Mouse (Mus musculus): ENCODE results near the gene Rlbp1.

Gene Rlbp1

DNA sequence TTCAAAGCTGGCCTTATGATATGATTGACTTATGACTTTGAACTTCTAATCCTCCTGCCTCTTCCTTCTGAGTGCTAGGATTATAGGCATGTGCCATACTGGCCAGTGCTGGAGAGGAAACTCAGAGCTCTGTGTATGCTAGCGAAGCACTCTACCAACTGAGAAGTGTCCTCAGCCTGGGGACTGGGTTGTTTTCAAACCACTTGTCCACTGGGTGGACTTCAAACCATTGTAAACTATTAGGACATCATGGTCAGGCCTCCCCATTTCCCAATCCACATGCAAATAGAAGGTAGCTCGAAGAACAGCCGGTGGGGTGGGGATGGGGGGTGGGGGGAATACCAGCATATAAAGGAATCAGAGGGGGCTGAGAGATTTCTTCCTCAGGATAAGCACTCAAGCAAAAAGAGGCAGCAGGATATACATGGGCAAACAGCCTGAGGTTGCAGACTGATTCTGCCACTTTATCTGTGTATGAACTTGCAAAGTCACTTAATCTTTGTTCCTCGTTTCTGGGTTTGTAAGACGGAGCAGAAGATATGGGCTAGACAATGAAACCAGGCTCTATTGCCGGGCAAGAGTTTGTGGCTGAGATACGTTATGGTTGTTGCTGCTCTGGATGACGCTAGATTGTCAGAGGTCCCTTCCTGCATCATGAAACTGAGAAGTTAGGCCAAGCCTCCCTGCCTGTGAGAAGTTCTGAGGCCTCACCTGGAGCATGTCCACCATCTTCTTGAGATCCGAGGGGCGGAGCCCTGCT lies 10.2 kb downstream of the Rlbp1 start:
- DNase-seq (ENCODE audit: low read depth, low spot score), result no peak

DNA sequence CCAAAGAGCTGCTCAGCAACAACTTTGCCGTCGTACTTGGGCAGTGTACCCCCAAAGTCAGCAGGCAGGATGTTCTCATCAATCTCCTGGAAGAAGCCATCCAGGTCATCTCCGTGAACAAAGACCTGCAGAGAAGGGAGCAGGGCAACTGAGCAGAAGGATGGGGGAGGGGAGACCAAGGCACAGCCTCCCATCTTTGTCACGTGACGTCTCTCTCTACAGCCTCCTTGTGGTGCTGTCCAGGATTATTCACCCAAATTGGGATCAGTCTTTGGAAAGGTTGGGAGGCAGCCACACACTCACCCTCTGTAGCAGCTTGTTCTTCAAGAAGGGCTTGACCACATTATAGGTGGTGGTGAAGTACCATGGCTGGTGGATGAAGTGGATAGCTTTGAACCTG lies 11.3 kb downstream of the Rlbp1 start:
- no peak for DNase-seq (ENCODE audit: low read depth, low spot score)

GRCm38 (mm10) chr7:79374017-79374416 lies 12.8 kb downstream of the Rlbp1 start:
- DNase-seq (ENCODE audit: low read depth, low spot score), result no peak

GRCm38 (mm10) chr7:79371321-79371879 lies 15.4 kb downstream of the Rlbp1 start:
- peak; percentile 75 for DNase-seq (ENCODE audit: low read depth, low spot score)

DNA sequence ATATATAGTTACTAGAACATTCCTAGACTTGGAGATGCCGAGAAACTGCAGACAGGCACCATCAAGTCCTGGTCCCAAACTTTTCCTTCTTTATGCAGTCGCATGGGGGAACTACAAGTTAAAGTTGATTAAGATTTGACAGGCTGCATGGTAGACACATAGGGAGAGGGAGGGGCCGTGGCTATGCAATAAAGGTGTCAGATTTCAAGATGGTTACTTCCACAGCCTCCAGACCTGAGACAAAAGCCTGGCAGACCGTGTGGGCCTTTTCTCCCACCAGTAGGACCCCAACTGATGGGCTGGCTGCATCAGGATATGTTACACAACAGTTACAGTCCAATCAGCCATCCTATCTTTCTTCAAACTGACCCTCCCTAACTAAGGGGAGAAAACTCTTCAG lies 17.4 kb downstream of the Rlbp1 start:
- DNase-seq (ENCODE audit: low read depth, low spot score), result no peak

GRCm38 (mm10) chr7:79368664-79369063 lies 18.2 kb downstream of the Rlbp1 start:
- DNase-seq (ENCODE audit: low read depth, low spot score), result no peak

- peak; percentile 78 for DNase-seq (ENCODE audit: low read depth, low spot score)
Observed at GRCm38 (mm10) chr7:79363370-79364043, 23.3 kb downstream of the Rlbp1 start.

DNA sequence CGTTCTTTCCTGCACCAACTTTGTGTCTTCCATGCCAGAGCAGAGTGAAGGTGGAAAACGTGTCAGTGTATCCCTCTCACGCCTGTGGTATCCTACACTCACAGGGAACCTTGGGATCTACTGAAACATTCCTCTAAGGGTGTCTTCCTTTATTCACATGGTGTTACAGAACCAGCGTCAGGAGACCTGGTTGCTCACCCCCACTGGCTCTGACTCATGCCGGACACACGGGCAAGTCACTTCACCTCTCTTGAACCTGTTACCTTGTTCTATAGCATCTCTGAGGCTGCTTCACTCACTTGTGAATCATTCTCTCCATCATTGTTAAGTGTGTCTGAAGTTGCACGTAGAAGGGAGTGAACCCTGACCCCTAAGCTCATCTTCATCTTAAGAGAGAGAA lies 24.0 kb downstream of the Rlbp1 start:
- no peak for DNase-seq (ENCODE audit: low read depth, low spot score)

DNA sequence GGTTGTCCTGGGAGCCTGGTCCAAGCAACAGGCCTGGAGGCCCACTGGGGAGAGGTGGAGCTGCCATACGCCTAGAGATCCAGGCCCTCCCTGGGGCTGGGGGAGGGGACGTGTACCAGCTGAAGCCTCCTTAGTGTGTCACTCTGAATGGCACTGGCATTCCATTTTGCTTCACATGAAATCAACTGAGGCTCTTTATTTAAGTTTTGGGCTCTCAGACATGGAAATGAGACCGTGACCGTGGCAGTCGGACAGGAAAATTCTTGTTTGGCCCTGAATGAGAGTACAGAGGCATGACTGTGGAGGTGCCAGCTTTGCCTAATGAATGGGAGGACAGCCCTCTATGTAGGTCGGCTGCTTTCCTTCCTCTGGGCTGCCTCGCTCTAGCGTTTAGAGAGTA lies 24.6 kb downstream of the Rlbp1 start:
- no peak for DNase-seq (ENCODE audit: low read depth, low spot score)

DNA sequence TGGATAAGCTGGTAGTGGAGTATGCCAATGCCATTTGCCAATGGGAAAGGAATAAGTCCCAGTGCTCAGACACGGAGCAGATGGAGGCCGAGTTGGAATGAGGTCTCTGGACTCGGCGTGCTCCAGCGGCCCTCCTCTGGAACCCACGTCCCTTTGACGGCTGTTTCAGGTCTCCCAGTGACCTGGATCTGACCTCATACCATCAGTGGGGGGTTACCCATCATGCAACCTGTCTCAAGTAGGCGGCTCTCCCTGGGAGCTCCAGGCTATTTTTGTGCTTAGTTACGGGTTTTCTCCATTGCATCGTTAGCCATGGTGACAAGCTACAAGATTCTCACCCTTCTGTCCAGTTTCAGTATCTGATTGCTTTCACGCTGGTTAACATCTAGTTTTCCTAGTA lies 26.8 kb downstream of the Rlbp1 start:
- no peak for DNase-seq (ENCODE audit: low read depth, low spot score)

- DNase-seq (ENCODE audit: low read depth, low spot score), result no peak
Observed at GRCm38 (mm10) chr7:79359183-79359435, 27.7 kb downstream of the Rlbp1 start.

GRCm38 (mm10) chr7:79358350-79359182 lies 28.3 kb downstream of the Rlbp1 start:
- DNase-seq (ENCODE audit: low read depth, low spot score), result no peak

- peak; percentile 71 for DNase-seq (ENCODE audit: low read depth, low spot score)
Observed at GRCm38 (mm10) chr7:79349738-79350386, 37.0 kb downstream of the Rlbp1 start.

- DNase-seq (ENCODE audit: low read depth, low spot score), result no peak
Observed at GRCm38 (mm10) chr7:79348816-79349215, 38.0 kb downstream of the Rlbp1 start.

DNA sequence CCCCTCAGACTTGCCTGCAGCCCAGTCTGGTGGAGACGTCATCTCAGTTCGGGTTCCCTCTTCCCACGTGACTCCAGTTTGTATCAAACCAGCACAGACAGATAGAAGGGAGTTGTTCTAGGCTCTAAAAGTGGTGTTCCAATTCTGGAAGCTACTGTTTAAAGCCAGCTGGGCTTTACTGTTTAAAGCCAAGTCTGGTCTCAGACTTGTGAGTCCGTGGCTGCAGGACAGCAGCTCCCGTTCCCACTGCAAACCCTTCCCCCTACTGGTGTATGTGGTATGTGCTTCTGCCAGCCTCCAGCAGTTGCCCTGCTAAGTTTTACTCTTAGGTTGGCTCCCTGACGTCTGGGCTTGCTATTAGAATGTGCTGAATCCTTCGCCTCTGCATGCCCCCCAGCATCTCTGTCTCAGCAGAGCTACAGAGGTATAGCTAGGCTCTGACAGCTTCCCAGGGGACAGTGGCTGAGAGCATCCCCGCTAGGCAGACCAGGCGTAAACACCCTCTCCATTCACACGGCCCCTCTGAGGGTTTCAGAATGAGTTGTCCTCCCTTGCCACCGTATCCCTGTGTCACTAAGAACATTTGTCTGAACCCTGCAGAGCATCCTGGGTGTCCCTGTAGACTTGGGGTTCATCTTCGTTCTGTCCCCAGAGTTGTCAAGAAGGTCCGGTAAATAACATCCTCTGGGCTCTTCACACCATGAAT lies 39.6 kb downstream of the Rlbp1 start:
- no peak for DNase-seq (ENCODE audit: low read depth, low spot score)

GRCm38 (mm10) chr7:79346555-79347075 lies 40.2 kb downstream of the Rlbp1 start:
- no peak for DNase-seq (ENCODE audit: low read depth, low spot score)

DNA sequence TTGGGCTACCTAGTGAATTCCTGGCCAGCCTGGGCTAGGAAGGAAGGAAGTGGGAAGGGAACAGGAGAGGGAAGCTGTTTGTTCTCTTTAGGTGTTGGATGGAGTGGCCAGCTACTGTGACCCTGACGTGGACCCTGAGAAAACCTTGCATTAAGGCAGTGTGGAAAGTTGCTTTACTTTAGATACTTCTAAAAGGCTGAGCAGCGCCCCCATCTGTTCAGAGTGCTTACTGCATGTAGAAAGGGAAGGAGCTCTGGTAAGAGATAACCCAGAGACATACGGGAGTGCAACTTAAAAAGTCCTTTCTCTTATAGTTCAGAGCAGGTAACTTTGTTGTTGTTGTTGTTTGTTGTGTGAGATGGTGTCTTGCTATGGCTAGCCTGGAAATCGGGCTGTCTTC lies 40.9 kb downstream of the Rlbp1 start:
- DNase-seq (ENCODE audit: low read depth, low spot score), result peak; percentile 55

DNA sequence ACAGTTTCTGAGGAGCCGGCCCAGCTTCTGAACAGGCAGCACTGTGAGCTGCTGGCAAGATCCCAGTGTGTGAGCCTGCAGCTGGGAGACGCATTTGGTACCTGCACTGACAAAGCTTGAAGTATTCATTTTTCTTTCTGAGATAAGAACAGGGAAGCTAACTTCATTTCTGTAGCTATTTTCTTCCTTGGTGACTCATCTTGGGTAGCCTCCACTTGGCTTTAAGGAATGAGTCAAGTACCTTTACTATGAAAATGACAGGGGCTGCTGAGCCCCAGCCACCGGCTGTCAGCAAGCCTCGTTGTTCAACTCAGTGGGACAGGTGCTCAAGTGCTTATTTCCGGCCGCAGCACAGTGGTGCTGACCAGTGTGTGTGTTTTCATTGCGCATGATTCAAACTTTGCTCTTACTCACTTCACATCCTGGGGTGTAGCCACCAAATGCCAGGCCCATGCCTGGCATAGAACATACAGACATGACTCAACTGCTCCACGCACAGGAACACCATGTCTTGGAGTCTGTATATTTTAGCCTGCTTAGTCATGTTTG lies 50.4 kb downstream of the Rlbp1 start:
- DNase-seq (ENCODE audit: low read depth, low spot score), result no peak

DNA sequence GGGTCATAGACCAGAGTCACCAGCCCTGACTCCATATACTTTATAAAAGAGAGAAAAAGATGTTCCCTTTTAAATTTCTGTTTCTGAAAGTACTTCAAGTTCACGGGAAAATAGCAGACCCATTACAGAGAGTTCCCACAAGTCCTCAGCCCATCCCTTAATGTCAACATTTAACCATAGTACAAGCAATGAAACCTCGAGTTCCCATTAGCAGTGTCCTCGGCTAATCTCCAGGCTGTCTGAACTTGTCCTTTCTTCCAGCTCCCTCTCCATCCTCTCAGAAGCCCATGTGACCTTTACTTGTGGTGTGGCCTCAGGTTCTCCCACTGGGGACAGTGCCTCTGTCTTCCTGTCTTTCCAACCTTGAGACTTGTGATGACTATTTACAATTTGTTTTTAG lies 53.4 kb downstream of the Rlbp1 start:
- DNase-seq (ENCODE audit: low read depth, low spot score), result no peak

DNA sequence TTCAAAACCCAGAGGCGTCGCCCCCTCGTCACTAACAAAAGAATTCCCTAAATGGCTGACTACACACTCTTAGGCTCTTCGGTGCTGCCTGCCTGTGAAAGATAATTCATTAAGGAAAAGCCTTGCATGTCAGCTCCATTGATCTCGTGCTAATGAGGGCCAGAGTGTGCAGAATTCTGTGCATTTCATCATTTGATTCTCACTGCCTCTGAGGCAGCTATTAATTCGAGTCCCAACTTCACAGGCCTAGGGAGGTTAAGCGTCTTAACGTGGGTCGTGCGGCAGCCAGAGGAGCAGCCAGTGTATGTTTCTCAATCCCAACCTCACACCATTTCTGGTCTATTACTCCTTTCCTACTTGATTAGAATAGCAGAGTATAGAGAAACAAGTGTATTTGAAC lies 55.7 kb downstream of the Rlbp1 start:
- DNase-seq (ENCODE audit: low read depth, low spot score), result no peak

DNA sequence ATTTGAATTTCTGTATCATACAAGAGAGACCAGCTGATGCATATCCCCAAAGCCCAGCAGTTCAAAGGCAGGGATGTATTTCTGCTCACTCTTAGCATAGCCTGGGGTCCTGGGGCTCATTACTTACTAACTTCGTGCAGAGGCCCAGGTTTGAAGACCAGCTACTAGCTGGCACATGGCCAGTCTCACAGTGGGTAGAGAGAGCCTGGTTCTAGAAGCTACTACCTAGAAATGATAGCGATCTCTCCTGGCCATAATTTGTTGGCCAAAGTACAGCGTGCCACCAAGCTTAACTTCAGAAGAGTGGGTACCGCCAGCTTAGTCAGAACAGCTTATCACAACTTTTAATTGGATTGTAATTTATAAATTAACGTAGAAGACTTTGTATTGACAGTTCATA lies 58.1 kb downstream of the Rlbp1 start:
- DNase-seq (ENCODE audit: low read depth, low spot score), result no peak

Measured in CD4-positive helper T cell, adult 2 months (primary cell).